Mouse (Mus musculus) common myeloid progenitor, adult 5-6 weeks (primary cell): ENCODE measurements around the gene Ncoa3. TPM values are rescaled to one million over a fixed set of nuclear protein-coding genes. Genes with fewer than 3 reads are reported as not detected.

Experiments used
- ATAC-seq: replicated peaks from 2 replicates; pipeline ENCODE4 v1.8.0; 2016; ENCODE audit warnings: low read depth, mild to moderate bottlenecking, moderate TSS enrichment, inconsistent platforms; ENCODE audit not compliant: poor library complexity, severe bottlenecking
- total RNA-seq: library from RNA; stranded (forward); fragments of 200-1000, 187-1606 nt; gene quantifications from 2 replicates; pipeline ENCODE4 v1.2.3, GENCODE M21; 2017

Ncoa3 gene
- total RNA-seq, 1 experiment from 2014 or later, result 39.7 TPM

- ATAC-seq, result no peak
These were observed 99.2 kb downstream of the Ncoa3 start for GRCm38 (mm10) chr2:166091599-166091998.

DNA sequence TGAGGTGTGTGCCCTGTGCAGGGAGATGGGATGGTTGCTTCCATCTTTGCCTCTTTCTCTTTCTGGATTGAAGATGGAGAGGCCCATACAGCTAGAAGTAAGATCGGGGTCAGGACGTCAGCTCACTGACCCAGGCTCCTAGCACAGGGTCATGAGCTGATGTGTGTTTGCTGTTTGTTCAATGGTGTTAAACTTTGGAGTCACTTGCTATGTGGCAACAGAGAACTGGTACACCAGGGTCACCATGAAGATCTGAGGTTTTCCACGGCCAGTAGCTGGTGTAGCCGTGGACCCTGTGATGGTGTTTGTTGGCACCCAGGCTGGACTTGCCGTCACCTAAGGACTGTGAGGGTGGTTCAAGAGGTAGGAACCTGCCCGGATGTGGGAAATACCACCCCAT, 100.0 kb downstream of the Ncoa3 start:
- no peak for ATAC-seq

GRCm38 (mm10) chr2:166096300-166096699, 103.9 kb downstream of the Ncoa3 start:
- no peak for ATAC-seq

DNA sequence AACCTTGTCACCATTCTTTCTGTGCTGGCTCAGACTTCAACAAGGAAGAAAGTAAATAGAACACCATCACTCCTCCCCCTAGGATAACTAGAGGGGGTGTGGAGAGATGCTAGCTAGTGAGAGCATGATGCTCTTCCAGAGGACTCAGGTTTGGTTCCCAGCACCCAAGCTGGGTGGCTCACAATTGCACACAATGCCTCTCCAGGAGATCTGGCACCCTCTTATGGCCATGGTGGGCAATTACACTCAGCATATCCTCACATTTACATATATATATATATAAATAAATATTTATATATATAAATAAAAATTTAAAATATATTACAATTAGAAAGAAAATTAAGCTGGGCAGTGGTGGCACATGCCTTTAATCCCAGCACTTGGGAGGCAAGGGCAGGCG, 104.4 kb downstream of the Ncoa3 start:
- ATAC-seq, result no peak

DNA sequence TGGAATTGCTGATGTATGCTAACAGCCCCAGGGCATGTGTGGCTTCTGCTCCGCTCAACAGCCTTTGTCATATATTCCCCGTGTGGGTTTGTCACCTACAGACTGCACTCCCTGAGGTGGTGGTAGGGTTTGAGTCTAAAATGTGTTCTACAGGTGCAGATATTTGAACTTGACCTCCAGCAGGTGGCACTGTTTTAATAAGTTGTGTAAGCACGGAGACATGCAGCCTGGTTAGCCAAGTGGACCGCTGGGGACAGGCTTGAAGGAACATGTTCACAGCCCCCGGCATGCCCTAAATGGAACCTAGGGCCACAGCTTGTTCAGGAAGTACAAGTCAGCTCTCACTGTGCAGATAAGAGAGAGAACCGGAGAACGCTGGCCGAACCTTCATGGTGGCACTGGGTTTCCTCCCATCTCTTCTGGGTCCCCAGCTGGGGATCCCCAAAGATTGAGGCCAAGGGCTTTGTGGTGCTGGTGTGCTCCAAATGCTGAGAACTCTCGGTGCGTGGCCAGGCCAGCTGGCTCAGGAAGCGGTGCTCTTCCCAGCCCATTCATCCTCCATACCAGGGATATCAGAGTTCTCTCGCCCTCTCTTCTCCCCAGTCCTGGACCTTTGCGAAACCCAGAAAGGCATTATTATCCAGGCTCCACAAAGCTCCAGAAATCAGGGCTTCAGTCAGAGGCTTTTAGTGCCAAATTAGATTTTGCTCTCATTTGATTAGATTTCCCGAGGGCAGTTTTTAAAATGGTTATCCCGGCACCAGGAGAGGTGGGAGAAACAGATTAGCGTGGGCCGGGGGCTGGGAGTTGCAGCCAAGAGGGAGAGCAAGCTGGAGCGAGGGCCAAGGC, 105.2 kb downstream of the Ncoa3 start:
- ATAC-seq, result peak; percentile 67

DNA sequence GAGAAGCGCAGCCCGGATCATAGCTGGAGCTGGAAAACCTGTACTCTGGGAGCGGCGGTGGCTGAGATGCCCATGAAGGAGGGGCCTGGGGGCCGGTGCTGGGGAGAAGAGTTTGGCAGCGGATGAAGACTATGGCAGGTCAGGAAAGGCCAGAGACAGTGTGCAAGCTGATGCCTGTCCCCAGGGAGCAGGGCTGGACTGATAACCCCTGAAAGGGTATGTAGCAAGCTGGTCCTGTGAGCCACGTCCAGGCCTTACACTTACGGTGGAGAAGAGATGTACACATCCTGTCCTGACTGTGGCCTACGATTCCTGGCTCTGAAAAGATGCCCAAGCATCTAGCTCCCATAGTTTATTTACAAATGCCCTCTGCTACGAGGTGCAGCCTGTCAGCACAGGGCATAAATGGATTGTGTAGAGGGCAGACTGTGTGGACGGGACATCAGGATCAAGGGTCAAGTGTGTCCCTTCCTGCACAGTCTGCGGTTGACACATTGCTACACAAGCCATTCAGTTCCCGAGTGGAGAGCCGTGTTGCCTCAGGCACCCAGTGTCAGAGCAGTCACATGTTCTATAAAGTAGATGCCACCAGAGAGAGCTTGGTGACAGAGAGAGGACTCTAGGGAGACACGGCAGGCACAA, 106.0 kb downstream of the Ncoa3 start:
- ATAC-seq, result no peak

DNA sequence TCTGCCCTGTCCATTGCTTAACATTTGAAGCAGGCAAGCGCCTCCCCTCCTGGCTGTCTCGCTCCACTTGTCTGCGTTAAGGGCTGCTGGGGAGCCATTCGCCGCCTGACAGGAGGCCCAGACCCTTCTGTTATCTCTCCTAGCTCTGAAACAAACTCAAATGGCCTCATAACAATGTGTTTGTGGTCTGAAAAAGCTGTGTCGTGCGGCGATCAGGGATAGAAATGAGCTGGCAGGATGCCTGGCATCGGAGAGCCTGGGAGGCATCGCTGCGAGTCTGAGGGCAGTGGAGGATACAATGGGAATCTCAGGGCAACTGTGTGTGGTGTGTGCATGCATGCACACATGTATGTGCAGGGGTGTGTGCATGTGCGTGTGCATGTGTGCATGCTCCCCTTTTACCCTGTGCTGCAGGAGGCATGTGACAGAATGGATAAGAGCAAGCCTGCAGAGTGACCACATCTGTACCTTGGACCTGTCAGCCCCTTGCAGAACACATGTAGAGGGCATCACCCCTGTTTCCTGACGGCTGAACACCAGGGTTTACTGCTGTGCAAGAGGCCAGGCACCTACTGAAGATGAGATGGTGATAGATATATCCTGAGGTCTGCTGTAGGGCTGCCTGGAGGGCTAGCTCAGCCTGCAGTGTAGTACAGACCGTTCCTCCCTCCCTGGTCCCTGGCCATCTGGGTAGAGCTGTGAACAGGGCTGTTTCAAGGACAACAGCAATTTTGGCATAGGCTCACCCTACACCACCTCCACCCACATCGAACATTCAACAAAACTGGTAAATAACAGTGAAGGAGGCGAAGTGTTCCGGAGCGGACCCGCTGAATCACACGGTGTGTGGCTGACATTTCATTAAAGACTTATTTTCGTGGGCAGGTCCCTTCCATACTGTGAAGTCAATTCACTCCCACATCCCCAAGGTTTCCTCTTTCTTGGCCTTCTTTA, 108.2 kb downstream of the Ncoa3 start:
- ATAC-seq, result no peak

- ATAC-seq, result no peak
These were observed 110.5 kb downstream of the Ncoa3 start for GRCm38 (mm10) chr2:166102893-166103292.

DNA sequence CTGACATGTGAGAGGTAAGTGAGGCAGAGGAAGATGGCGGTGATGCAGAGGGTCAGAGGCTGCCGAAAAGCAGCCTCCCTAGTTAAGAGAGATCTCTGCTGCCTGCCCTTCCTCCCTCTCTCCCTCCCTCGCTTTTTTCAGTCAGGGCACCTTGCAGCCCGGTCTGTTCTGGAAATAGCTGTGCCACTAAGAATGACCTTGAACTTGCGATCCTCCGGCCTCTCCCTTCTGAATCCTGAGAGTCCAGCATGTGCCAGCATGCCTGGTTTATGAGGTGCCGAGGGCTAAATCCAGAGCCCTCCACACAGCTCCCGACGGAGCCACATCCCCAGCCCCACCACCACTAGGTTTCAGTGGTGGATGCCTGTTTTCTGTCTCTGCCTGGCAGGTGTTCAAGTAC, 113.5 kb downstream of the Ncoa3 start:
- ATAC-seq, result no peak

DNA sequence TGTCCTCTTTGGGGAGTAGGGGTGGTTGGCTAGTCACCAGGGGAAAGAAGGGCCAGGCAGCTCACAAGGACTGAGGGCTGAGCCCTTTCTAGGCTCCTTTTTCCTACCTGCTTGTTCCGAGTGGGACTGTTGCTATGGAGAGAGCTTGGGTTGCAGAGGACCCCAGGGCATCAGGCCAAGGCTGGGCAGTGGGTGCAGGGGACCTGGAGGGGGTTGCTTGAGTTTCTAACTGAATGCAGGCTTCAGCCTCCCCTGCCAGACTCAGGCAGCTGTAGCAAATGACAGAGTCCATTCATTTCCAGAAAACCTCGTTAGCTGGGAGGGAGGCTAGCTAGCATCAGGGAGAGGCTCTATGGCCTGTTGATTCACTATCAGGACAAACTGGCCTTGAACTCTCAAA, 114.2 kb downstream of the Ncoa3 start:
- no peak for ATAC-seq

DNA sequence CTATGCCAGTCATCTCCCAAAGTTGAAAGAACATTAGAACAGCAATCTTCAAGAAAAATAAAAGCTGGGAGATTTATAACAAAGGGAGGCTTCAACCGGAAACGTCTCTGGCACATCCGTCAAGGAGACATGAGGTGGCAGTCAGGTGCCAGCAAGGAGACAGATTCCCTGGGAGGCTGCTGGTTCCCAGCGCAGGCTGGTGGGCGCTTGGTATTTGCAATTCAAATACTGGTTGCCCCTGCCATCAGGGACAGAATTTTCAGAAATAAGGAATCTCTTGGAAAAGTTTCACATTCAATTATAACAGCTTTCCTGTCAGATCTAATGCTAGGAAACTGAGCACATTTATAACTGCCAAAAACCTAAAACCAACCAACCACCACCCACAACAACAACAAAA, 115.5 kb downstream of the Ncoa3 start:
- ATAC-seq, result no peak

GRCm38 (mm10) chr2:166108326-166108725, 115.9 kb downstream of the Ncoa3 start:
- ATAC-seq, result peak; percentile 91

- ATAC-seq, result no peak
These were observed 118.3 kb downstream of the Ncoa3 start for GRCm38 (mm10) chr2:166110764-166111163.

DNA sequence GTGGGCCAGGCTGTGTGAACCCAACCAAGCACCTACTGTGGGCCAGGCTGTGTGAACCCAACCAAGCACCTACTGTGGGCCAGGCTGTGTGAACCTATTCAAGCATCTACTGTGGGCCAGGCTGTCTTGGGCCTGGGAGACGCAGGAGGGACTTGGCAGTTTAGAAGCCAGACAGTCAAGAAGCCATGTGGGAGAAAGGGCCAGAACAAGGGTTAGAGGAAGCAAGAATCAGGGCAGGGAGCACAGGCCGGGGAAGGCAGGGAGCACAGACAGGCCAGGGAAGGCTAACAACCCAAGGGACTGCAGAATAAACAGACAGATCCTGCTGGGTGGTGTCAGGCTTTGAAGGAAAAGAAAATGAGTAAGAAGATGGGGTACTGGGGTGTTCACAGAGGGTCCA, 118.8 kb downstream of the Ncoa3 start:
- no peak for ATAC-seq

DNA sequence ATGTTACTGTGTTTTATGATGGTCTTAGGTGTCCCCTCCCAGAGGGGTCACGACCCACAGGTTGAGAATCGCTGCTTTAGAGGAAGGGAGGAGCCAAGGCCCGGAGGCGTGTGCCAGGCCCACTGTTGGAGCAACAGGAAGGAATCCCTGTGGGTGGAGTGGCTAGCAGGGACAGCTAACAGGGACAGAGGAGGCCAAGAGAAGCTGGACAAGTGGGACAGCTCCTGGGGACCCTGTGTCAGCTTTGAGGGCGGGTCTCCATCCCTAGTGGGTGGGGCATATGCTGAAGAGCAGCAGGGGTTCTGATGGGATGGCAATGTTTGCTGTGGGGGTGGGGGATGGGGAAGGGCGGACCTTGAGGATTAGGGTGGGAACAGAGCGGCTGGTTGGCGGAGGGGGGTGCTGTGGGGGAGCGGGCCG, 119.4 kb downstream of the Ncoa3 start:
- no peak for ATAC-seq

GRCm38 (mm10) chr2:166112986-166113385, 120.5 kb downstream of the Ncoa3 start:
- no peak for ATAC-seq

DNA sequence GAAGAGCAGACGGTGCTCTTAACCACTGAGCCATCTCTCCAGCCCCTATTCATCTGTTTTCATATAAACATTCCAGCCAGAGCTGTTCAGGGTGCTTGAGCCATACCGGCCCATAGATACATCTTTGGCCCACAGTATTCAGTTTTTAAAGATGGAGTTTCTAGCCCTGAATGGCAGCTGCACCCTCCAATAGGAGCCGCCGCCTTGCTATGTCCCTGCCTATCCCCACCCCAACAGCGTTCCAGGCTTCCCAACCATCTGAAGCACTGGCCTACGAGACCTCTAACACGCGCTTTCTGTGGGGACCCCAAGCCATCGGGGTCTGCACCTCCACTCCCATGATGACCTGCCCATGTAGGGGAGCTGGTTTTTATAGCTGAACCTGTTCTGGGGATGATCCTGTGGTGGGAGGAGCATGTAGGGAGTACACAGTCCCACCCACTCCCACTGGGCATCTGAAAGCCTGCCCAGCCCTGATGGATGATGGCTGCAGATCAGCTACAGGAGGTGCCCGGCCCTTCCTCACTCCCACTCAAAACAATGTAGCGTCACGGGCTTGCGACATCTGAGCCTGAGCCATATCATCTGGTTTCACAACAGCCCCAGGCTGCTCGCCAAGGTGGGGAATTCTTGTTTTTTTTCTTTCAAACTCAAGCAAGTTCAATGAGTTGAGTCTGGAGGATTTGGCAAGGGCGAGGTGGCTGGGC, 123.3 kb downstream of the Ncoa3 start:
- peak; percentile 64 for ATAC-seq

DNA sequence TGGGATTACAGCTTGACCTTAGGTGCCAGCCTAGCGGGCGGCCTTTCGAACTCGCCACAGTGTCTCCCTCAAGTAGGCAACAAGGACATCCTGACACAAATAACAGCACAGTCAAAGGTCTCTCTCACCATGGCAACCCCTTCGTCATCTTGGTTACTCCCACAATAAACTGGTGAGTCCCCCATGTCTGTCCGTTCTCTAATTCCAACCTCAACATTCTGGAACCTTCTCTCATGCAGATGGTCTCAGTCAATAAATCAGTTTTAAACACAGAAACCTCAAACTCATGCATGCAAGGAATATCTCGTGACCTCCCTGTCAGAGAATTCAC, 123.8 kb downstream of the Ncoa3 start:
- no peak for ATAC-seq

DNA sequence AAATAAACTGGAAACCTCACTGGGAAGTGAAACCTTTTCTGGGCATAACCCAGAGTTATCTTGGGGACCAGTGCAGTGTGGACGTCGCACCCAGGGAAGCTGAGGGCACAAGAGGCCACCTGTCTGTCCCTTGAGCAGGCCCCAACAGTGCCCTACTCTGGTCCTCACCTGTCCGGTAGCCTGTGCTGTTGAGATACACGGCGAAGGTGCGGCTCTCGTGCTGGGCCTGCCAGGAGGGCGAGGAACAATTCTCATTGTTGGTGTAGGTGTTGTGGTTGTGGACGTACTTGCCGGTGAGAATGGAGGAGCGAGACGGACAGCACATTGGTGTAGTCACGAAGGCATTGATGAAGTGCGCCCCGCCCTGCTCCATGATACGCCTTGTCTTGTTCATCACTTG, 124.3 kb downstream of the Ncoa3 start:
- ATAC-seq, result no peak

GRCm38 (mm10) chr2:166119992-166120391, 127.6 kb downstream of the Ncoa3 start:
- ATAC-seq, result no peak
